Mouse (Mus musculus): Measurements from ENCODE around the gene Nyx.

Gene Nyx

DNA sequence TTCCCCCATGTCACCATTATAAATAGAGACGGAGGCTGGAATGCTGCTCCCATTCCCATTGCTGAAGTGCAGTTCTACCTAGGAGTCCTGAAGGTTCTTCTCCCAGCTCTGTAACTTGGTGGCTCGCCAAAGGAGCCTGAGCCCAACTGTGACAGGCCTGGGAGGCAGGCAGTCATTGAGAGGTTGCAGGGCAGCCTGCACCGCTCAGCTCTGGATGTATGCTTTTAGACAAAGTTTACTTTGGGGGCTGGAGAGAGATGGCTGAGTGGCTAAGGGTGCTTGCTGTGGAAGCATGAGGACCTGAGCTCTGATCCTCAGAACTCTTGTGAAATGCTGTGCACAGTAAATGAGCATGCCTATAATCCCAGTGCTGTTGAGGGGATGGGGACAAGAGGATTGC lies 25.0 kb downstream of the Nyx start:
- DNase-seq (ENCODE audit: low read depth, low spot score): no peak

GRCm38 (mm10) chrX:13492922-13493321 lies 27.0 kb downstream of the Nyx start:
- DNase-seq (ENCODE audit: low read depth, low spot score): no peak

- DNase-seq (ENCODE audit: low read depth, low spot score): peak; percentile 31
These were observed 29.2 kb downstream of the Nyx start for GRCm38 (mm10) chrX:13494892-13495703.

DNA sequence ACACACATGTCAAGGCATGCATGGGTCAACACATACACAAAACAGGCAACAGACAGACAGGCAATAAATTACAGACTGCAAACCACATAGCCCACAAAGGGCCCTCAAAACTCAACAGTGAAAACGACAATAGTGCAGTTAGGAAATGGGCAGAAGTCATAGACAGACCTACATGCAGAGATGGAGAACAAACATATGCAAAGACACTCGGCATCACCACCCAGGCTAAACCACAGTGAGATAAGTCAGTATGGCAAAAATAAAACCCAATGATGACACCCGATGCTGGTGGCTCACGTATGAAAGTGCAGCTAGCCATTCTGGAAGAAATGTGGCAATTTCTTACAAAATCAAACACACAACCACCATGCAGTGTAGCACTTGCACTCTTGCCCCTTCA lies 34.4 kb downstream of the Nyx start:
- DNase-seq (ENCODE audit: low read depth, low spot score): no peak

- DNase-seq (ENCODE audit: low read depth, low spot score): peak; percentile 84
These were observed 37.0 kb downstream of the Nyx start for GRCm38 (mm10) chrX:13502862-13503375.

DNA sequence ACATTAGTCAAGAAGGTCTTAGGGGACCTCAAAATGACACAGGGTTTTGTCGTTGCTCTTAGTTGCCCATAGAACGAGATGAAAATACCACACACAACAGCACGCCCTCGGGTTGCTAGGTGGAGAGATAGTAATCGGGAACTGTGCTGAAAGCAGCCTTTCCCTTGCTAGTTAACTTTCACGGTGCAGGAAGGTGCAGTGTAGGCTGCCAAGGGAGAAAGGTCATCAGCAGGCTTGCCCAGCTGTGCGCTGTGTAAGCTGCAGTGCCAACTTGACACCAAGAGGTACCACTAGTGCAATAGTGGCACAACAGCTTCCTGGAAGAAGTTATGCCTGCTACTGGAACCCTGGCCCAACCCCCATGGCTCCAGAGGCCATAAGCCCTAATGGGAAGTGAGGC lies 38.5 kb downstream of the Nyx start:
- no peak for DNase-seq (ENCODE audit: low read depth, low spot score)

DNA sequence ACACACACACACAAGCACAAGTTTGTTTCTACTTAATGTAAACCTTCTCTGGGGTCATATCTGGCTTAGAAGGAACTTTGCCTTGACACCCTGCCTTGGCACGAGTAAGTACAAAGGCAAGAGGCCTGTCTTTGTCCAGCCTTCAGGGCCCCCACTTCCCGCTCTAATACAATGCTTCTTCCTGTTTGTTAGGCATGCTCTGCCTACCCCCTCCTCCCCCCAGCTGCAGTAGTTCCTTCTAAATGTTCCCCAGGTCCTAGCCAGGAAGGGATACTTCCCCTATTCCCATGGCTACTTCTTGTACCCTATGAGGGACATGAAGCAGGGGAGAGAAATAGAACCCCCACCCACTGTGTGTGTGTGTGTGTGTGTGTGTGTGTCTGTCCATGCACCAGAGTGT lies 40.5 kb downstream of the Nyx start:
- peak; percentile 6 for DNase-seq (ENCODE audit: low read depth, low spot score)

DNA sequence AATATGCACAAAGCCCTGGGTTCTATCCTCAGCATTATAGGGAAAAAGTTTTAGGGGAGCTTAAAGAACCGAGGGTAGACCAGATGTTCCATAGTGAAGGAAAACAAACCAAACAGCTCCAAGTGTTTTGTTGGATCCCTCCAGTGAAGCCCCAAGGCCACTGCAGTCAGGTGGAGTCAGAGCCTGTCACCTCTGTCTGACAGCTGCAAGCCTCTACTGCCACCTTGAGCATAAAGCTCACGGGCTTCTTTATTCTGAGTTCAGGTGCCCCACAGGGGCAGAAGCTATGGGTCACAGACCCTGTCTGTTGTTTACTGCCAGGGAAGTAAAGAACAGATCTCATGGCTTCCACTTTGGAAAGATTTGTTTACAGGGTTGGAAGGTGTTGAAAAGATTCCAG lies 47.2 kb downstream of the Nyx start:
- no peak for DNase-seq (ENCODE audit: low read depth, low spot score)

DNA sequence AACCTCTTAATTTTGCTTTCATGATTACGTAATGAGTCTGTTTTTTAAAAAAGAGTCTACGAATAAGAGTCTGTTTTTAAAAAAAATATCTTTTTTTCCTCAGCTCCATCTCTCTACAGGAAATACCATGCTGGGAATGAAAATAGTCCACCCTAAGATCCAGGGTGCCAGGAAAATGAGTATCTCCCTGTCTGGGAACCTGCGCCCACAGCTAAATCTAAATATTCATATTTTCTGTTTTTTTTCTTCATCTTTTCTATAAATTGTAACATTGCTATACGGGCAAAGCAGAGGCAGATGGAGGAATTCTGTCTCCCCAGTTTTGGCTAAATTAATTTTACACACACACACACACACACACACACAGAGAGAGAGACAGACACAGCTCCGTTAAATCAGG lies 48.0 kb downstream of the Nyx start:
- DNase-seq (ENCODE audit: low read depth, low spot score): peak; percentile 54

DNA sequence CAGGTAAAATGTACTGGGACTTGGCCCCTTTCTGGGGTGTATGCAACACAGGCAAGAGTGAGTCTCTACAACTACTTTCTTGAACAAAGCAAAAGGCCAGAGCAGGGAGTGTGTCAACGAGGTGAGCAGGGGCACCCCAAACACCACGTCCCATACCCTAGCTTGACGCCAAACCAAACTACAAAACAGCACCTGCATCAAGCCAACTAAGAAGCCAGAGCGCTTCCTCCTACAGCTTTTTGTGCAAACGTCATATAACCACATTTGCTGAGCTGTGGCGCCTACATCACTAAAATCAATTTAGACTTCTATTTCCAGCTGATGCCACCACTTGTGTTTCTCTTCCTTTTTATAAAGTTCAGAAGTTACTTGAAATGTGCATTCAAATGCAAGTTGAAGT lies 50.5 kb downstream of the Nyx start:
- DNase-seq (ENCODE audit: low read depth, low spot score): peak; percentile 48

GRCm38 (mm10) chrX:13518019-13518418 lies 52.1 kb downstream of the Nyx start:
- no peak for DNase-seq (ENCODE audit: low read depth, low spot score)

GRCm38 (mm10) chrX:13518781-13519407 lies 53.0 kb downstream of the Nyx start:
- peak; percentile 74 for DNase-seq (ENCODE audit: low read depth, low spot score)

DNA sequence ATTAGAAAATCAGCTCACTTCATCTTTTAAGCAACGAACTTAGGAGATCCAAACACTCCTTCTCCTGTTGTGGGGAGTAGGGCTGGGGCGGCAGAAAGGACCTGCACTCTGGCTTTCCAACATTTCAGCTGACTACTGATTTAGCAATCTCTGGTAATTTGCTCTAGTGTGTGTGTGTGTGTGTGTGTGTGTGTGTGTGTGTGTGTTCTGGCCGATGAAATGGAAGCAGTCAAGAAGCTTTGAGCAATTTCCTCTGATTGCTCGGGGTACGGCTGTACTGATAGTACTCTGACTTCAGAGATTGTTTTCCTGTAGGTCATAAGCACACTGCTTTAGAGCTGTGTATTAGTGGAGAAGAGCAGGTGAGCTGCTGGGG lies 53.5 kb downstream of the Nyx start:
- no peak for DNase-seq (ENCODE audit: low read depth, low spot score)

DNA sequence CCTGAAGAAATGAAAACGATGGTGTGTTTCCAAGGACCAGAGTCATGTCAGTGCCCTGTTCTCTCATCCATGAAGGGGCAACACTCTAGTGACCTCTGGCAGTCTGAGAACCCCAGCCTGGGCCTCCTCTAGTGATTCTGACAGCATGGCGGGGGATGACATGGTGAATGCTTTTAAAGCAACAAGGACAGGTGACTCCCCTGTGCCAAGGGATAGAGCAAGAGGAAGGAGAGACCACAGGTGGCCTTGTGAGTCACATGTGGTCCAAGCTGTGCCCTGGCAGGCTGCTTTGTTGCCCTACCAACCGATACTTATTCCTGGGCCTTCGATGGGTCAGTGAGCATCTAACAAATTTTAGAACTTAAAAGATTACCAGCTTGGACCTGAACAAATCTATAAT lies 54.7 kb downstream of the Nyx start:
- peak; percentile 66 for DNase-seq (ENCODE audit: low read depth, low spot score)

DNA sequence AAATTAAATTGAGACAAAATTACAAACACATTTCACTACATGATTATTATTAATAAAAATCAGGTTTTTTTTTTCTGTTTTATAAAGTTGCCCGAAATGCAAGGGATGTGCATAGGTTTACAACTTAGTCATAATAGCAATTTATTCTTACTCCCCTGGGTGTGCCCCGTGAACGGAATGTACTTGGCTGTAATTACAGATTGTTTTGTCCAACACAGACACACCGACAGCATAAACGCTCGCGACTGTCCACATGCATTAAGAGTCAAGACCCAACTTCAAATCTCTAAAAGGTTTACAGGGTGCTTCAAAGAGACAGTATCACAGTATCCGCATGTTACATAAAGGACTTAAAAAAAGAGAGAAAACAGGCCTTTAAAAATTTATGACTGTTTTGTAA lies 55.4 kb downstream of the Nyx start:
- no peak for DNase-seq (ENCODE audit: low read depth, low spot score)

Data from brain, adult 2 months (tissue).